Mouse (Mus musculus) kidney, embryonic 14.5 days (tissue): Measurements from ENCODE around the gene Gimap5. TPM values are rescaled to one million over a fixed set of nuclear protein-coding genes. Genes with fewer than 3 reads are reported as not detected.

Experiments
- ATAC-seq: fragments of 200-750 bp; cut with Nextera tagmentation; 2 replicates; pipeline ENCODE4 v1.8.0; 2017; ENCODE audit warnings: moderate number of reproducible peaks, mild to moderate bottlenecking, moderate TSS enrichment, moderate library complexity; ENCODE audit not compliant: low FRiP score, low TSS enrichment
- H3K27ac ChIP-seq: fragments of 300-500 bp; sonication (generic); 2 replicates; pipeline ENCODE4 v1.5.1; 2014; ENCODE audit warnings: low read depth, mild to moderate bottlenecking, low read length, moderate library complexity, mixed read lengths
- H3K27me3 ChIP-seq: fragments of 300-500 bp; sonication (generic); 2 replicates; pipeline ENCODE4 v1.6.1; 2014; ENCODE audit warnings: mild to moderate bottlenecking, low read length; ENCODE audit not compliant: control insufficient read depth, insufficient read depth
- H3K36me3 ChIP-seq: fragments of 300-500 bp; sonication (generic); 2 replicates; pipeline ENCODE4 v1.6.1; 2014; ENCODE audit warnings: low read length, mixed read lengths; ENCODE audit not compliant: control insufficient read depth, insufficient read depth
- H3K4me1 ChIP-seq: fragments of 300-500 bp; sonication (generic); 2 replicates; pipeline ENCODE4 v1.6.1; 2014; ENCODE audit warnings: low read length, mixed read lengths; ENCODE audit not compliant: control insufficient read depth, insufficient read depth
- H3K4me2 ChIP-seq: fragments of 300-500 bp; sonication (generic); replicated peaks from 2 replicates; pipeline ENCODE4 v1.6.1; 2014; ENCODE audit warnings: low read depth, mild to moderate bottlenecking, low read length
- H3K4me3 ChIP-seq: fragments of 300-500 bp; sonication (generic); 2 replicates; pipeline ENCODE4 v1.5.1; 2014; ENCODE audit warnings: mild to moderate bottlenecking, low read length
- H3K9ac ChIP-seq: fragments of 300-500 bp; sonication (generic); 2 replicates; pipeline ENCODE4 v1.6.1; 2014; ENCODE audit warnings: low read depth, mild to moderate bottlenecking, low read length, moderate library complexity
- H3K9me3 ChIP-seq: fragments of 300-500 bp; sonication (generic); 2 replicates; pipeline ENCODE4 v1.6.1; 2016; ENCODE audit warnings: low read length; ENCODE audit not compliant: control insufficient read depth
- WGBS: fragments of 180-500 bp; shearing (Covaris S2); extraction: QIAGEN DNeasy Blood & Tissue Kit; methylation state at CpG from one replicate; pipeline ENCODE4 v1.1.7; 2014; 5-methylcytosine and 5-hydroxymethylcytosine counted together
- polyA plus RNA-seq: library from polyadenylated mRNA; unstranded; fragments of >200 nt; fragmentation: Nextera tagmentation; extraction: Ambion mirVana; gene quantifications from 2 replicates; pipeline ENCODE4 v1.2.1, GENCODE M21; 2014

Gimap5 gene
- 12.7 and 13.6 TPM in 2 replicates for polyA plus RNA-seq

- no peaks in the 10 kb centered on the region for H3K36me3 ChIP-seq
- H3K27me3 ChIP-seq = peaks cover 14% of the 10 kb centered on the region
- H3K4me2 ChIP-seq = 0 out of 2 replicates have a peak within 1 kb of the TSS, but pooled peaks have one; percentile 12
- peaks cover 5% of the 10 kb centered on the region; the same call in 1 of the 2 replicates for H3K4me1 ChIP-seq
- H3K9me3 ChIP-seq = no peaks in the 10 kb centered on the region
- 48% methylated on average over 16 of the region's 16 CpGs for WGBS
- peak within 1 kb of the TSS; percentile 10; the same call in 1 of the 2 replicates for H3K4me3 ChIP-seq
- H3K9ac ChIP-seq = no peak within 1 kb of the TSS; the same call in 1 of the 2 replicates
- ATAC-seq = no peak; the same call in 1 of the 2 replicates
- H3K27ac ChIP-seq = peak within 1 kb of the TSS; percentile 70; the same call in 1 of the 2 replicates
Measured at GRCm38 (mm10) chr6:48745959-48746889, at the start of gene Gimap5. TSS of gene Gimap5 (plus strand) at chr6:48746197.

- Histone ChIP-seq H3K4me3 (no peak overlapping the region), H3K9ac (no peak overlapping the region), H3K4me2 (no peak overlapping the region), H3K36me3 (no peaks in the 10 kb centered on the region), H3K9me3 (no peaks in the 10 kb centered on the region), H3K27me3 (no peaks in the 10 kb centered on the region), H3K4me1 (no peaks in the 10 kb centered on the region), H3K27ac (peak overlapping the region; percentile 31; the same call in 1 of the 2 replicates)
- 77% methylated on average over 4 of the region's 4 CpGs for WGBS
- no peak for ATAC-seq
Measured at GRCm38 (mm10) chr6:48696830-48697554, 49.0 kb upstream of the Gimap5 start.

- no peaks in the 10 kb centered on the region for H3K9me3 ChIP-seq
- no peaks in the 10 kb centered on the region for H3K4me1 ChIP-seq
- ATAC-seq = no peak
- H3K4me2 ChIP-seq = no peak overlapping the region
- H3K9ac ChIP-seq = no peak overlapping the region
- no peaks in the 10 kb centered on the region for H3K27me3 ChIP-seq
- WGBS = 71% methylated on average over 1 of the region's 1 CpGs
- H3K36me3 ChIP-seq = no peaks in the 10 kb centered on the region
- H3K27ac ChIP-seq = peak overlapping the region; percentile 31; the same call in 1 of the 2 replicates
- H3K4me3 ChIP-seq = no peak overlapping the region
Measured at GRCm38 (mm10) chr6:48697555-48697930, 48.5 kb upstream of the Gimap5 start.

GRCm38 (mm10) chr6:48698066-48698856, 47.7 kb upstream of the Gimap5 start:
- no peak overlapping the region for H3K9ac ChIP-seq
- H3K27ac ChIP-seq = no peak overlapping the region
- no peak overlapping the region for H3K4me3 ChIP-seq
- H3K36me3 ChIP-seq = no peaks in the 10 kb centered on the region
- H3K4me1 ChIP-seq = no peaks in the 10 kb centered on the region
- H3K4me2 ChIP-seq = no peak overlapping the region
- ATAC-seq = no peak
- no peaks in the 10 kb centered on the region for H3K27me3 ChIP-seq
- WGBS = 83% methylated on average over 7 of the region's 7 CpGs
- no peaks in the 10 kb centered on the region for H3K9me3 ChIP-seq

GRCm38 (mm10) chr6:48698888-48699287, 47.1 kb upstream of the Gimap5 start:
- Histone ChIP-seq H3K4me3 (no peak overlapping the region), H3K36me3 (no peaks in the 10 kb centered on the region), H3K4me2 (no peak overlapping the region), H3K9ac (no peak overlapping the region), H3K27ac (peak overlapping the region; percentile 38; the same call in 1 of the 2 replicates), H3K27me3 (no peaks in the 10 kb centered on the region), H3K9me3 (no peaks in the 10 kb centered on the region), H3K4me1 (no peaks in the 10 kb centered on the region)
- WGBS = 81% methylated on average over 3 of the region's 3 CpGs
- no peak for ATAC-seq

GRCm38 (mm10) chr6:48700251-48701075, 45.5 kb upstream of the Gimap5 start:
- peak; percentile 57; the same call in 1 of the 2 replicates for ATAC-seq
- Histone ChIP-seq H3K4me3 (no peak overlapping the region), H3K27ac (peak overlapping the region; percentile 38; the same call in 1 of the 2 replicates), H3K4me1 (no peaks in the 10 kb centered on the region), H3K9me3 (no peaks in the 10 kb centered on the region), H3K36me3 (no peaks in the 10 kb centered on the region), H3K27me3 (no peaks in the 10 kb centered on the region), H3K4me2 (no peak overlapping the region), H3K9ac (no peak overlapping the region)
- 55% methylated on average over 5 of the region's 5 CpGs for WGBS

- no peak overlapping the region for H3K9ac ChIP-seq
- H3K9me3 ChIP-seq = no peaks in the 10 kb centered on the region
- H3K4me2 ChIP-seq = no peak overlapping the region
- H3K27ac ChIP-seq = no peak overlapping the region
- 81% methylated on average over 7 of the region's 7 CpGs for WGBS
- no peak overlapping the region for H3K4me3 ChIP-seq
- no peaks in the 10 kb centered on the region for H3K36me3 ChIP-seq
- H3K27me3 ChIP-seq = no peaks in the 10 kb centered on the region
- ATAC-seq = no peak
- no peaks in the 10 kb centered on the region for H3K4me1 ChIP-seq
Measured at GRCm38 (mm10) chr6:48702146-48702545, 43.9 kb upstream of the Gimap5 start.

- Histone ChIP-seq H3K9me3 (no peaks in the 10 kb centered on the region), H3K9ac (no peak overlapping the region), H3K4me3 (no peak overlapping the region), H3K27ac (no peak overlapping the region), H3K27me3 (no peaks in the 10 kb centered on the region), H3K4me2 (no peak overlapping the region), H3K36me3 (no peaks in the 10 kb centered on the region), H3K4me1 (no peaks in the 10 kb centered on the region)
- WGBS = 72% methylated on average over 5 of the region's 5 CpGs
- ATAC-seq = no peak
Measured at GRCm38 (mm10) chr6:48702601-48703000, 43.4 kb upstream of the Gimap5 start.
